Mouse (Mus musculus) ovary, postnatal 10 days (tissue): Measurements from ENCODE around the gene 2010106E10Rik.

ENCODE experiments used
- DNase-seq: peaks from one replicate; pipeline ENCODE4 v3.0.0; 2022; ENCODE audit warnings: low spot score

Gene 2010106E10Rik

GRCm38 (mm10) chrX:112494974-112495373 lies at the start of gene 2010106E10Rik:
2010106E10Rik (plus strand) TSS chrX:112495274.
- DNase-seq: no peak

DNA sequence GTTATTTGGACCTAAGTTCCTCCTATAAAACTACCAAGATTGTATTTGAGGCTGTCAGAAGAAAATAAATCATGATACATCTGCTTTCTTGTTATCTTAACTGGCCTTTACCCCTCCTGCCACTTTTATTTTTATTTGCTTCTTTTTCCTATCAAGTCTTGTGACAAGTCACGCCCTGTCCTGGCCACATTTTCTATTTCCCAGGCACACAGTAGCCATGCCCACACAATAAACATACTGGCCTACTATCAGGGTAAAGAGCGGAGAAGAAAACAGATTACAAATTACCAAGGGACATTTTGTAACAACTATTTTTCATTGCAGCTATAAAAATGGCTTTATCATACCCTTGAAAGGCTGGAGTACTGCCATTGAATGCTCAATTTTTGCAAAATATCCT lies 10.6 kb downstream of the 2010106E10Rik start:
- no peak for DNase-seq

- no peak for DNase-seq
Observed at GRCm38 (mm10) chrX:112524755-112525154, 29.7 kb downstream of the 2010106E10Rik start.

DNA sequence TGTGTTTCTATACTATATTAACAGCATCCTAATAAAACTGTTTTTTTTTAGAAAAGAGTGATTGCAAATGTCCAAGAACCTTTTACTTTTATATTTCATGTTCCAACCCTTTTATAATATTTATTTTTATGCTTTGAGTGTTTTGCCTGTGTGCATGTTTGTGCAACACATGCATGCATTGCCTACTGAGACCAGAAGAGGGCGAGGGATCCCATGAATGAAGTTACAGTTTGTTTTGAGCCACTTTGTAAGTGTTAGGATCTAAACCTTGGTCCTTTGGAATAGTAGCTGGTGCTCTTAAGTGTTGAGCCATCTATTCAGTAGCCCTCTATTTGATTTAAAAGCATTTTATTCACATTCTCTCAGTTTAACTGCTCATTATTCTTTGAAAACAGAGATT lies 48.0 kb downstream of the 2010106E10Rik start:
- no peak for DNase-seq

DNA sequence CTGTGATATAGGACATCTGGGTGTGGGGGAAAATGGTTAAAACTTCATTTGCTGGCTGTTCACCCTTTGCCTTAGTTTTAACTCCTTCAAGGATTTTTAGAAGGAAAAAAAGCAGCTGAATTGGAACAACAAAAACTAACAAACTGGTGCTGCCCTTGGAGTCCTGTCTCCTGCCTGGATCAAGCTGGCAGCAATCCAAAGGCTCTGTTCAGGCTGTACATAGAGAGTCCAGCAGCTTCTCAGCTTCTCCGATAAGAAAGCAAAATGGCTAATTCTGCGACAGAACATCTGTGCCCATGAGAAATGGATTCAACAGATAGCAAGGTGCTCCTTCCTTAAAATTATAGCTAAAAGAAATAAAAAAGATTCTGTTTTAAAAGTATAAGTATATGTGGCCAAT lies 72.6 kb downstream of the 2010106E10Rik start:
- no peak for DNase-seq

- peak; percentile 20 for DNase-seq
Observed at GRCm38 (mm10) chrX:112600511-112601305, 105.6 kb downstream of the 2010106E10Rik start, which contains the start of gene Zfp711. Zfp711 (plus strand) TSS chrX:112600526.

- peak; percentile 2 for DNase-seq
Observed at GRCm38 (mm10) chrX:112601306-112602120, 106.4 kb downstream of the 2010106E10Rik start.
